Mouse (Mus musculus) liver, adult 2 months (tissue): Measurements from ENCODE around the gene Hypm.

Source experiments
- CTCF ChIP-seq: fragments of 200-500 bp; IDR thresholded peaks from 2 replicates; pipeline ENCODE4 v1.5.1; 2011; ENCODE audit warnings: low read depth, low read length, control low read depth
- POLR2A ChIP-seq: fragments of 200-500 bp; IDR thresholded peaks from 2 replicates; pipeline ENCODE4 v1.6.1; 2011; ENCODE audit warnings: low read length, control low read depth; ENCODE audit not compliant: insufficient read depth; ENCODE audit errors: extremely low read depth

- TF ChIP-seq CTCF (no peak), POLR2A (no peak)
Observed at GRCm38 (mm10) chrX:9846628-9847027, at the start of gene Hypm.
